ENCODE assay signal across 22 mouse cellular contexts in the genomic region with DNA sequence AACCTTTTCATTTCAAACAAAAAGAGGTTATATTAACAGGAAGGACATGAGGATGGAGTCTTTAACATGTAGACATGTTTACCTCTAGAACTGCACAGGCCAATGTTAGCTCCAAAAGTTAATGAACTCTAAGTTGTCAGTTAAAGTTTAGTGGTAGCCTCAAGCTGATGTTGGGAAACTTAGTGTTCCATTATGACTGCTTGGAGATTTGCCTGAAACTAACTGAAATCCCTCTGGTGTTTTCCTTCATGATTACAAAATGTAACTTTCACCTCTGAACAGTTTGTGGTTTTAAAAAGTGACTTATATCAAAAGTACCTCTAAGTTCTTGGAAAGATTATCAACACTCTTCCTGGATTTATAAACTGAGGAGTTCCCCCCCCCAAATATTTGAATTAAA.
"Had no signal": no experiment of that assay in that cellular context is flagged by ENCODE, and none has a peak within 500 bp of the region (broad histone marks: within the 10 kb centered on the region; RNA-seq: fewer than 3 reads in every experiment).

No protein-coding gene starts in this region.

- H3K9ac ChIP-seq: liver, postnatal 0 days; lung, embryonic 15.5 days; midbrain, embryonic 12.5 days; neural tube, embryonic 13.5 days; neural tube, embryonic 15.5 days had no signal

- H3K9me3 ChIP-seq: lung, embryonic 15.5 days; midbrain, embryonic 12.5 days; neural tube, embryonic 13.5 days; neural tube, embryonic 15.5 days had no signal

- H3K4me1 ChIP-seq: lung, embryonic 15.5 days; megakaryocyte, embryonic 14.5 days; midbrain, embryonic 10.5 days; midbrain, embryonic 12.5 days; neural tube, embryonic 13.5 days; neural tube, embryonic 15.5 days had no signal

- H3K27me3 ChIP-seq: lung, embryonic 15.5 days; megakaryocyte, embryonic 14.5 days; midbrain, embryonic 12.5 days; neural tube, embryonic 13.5 days; neural tube, embryonic 15.5 days had no signal

- H3K36me3 ChIP-seq: lung, embryonic 15.5 days; midbrain, embryonic 10.5 days; midbrain, embryonic 12.5 days; neural tube, embryonic 13.5 days; neural tube, embryonic 15.5 days had no signal

- DNase-seq: liver, postnatal 0 days; lung, adult 2 months; lung, postnatal 14 days; lung, postnatal 36 days; midbrain, embryonic 14.5 days; retina, postnatal 1 day; right cerebral cortex, adult 18-20 months; right cerebral cortex, postnatal 25 days; right cerebral cortex, postnatal 4 days; spleen, adult 18-20 months; thymus, adult 2 months; thymus, postnatal 25 days had no signal

- H3K4me2 ChIP-seq: lung, embryonic 15.5 days; midbrain, embryonic 12.5 days; neural tube, embryonic 13.5 days; neural tube, embryonic 15.5 days had no signal

- H3K4me3 ChIP-seq: lung, embryonic 15.5 days; megakaryocyte, embryonic 14.5 days; midbrain, embryonic 10.5 days; midbrain, embryonic 12.5 days; myocyte; neural tube, embryonic 13.5 days; neural tube, embryonic 15.5 days had no signal

- H3K27ac ChIP-seq: lung, embryonic 15.5 days; macrophage; midbrain, embryonic 10.5 days; midbrain, embryonic 12.5 days; neural tube, embryonic 13.5 days; neural tube, embryonic 15.5 days had no signal

- ATAC-seq: liver, postnatal 0 days; lung, postnatal 0 days; midbrain, embryonic 16.5 days had no signal
